Mouse (Mus musculus): ENCODE measurements at regions not wholly inside any gene's neighbourhood (a gene's known extent, or its start where the extent isn't known, plus 50 kb on each side); places are given as distances from the start of the nearest gene placed in this dataset.

DNA sequence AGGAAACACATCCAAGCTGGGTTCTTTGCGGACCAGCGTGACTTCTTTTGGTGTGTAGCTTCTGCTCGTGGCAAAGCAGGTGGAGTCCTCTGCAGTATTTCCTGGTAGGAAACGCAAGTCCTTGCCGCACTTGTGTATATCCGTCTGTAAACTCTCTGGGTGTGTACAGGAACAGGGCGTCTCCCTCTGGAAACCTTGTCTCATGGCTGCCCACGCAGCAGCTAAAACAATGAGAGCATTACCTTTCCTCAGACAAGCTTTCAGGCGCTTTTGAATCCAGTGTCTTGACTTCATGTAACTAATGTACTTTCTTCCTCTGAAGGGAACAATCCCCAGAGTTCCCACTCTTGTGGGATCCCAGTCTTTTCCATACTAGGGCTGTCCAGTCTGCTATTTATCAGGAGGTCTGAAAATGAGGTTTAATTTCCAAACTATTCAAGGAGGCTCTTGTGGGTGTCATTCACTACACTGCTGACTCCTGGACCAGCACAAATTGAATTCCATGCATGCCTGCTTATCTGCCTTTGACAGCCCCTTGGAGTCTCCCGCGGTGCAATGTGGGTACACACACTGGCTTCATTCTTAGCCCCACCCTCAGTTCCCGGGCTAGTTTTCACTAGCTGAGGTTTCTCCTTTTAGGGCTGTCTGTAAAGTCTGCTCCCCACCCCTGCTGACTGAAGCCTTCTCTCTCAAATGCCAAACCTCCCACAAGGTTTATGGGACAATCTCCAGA lies 161.6 kb upstream of the Anxa10 start:
- H3K4me2 ChIP-seq (replicated peaks; ENCODE audit: low read depth, low read length), result peak overlapping the region; percentile 8; the same call in 1 of the 2 replicates
- no peak overlapping the region; the same call in 1 of the 2 replicates for H3K27ac ChIP-seq (ENCODE audit: low read depth, low read length)
- peak; percentile 94 for ATAC-seq (ENCODE audit: low FRiP score, low TSS enrichment)

DNA sequence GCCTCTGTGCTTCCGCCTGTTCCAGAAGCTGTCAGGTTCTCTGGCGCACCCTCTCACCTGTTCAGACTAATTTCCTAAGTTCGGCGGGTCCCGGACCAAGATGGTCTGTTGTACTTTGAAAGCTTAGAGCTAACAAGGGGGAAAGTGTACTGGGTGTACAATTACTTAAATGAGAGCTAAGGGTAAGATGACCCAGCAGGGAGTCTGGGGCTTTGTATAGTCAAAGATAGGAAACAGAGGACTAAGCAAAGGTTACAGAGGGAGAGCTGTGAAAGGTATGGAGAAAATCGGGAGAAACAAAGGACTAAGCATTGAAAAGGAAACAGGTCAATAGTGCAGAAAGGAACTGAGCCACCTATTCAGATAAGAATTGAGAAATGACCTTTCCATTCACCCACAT lies 127.6 kb upstream of the Anxa10 start:
- H3K9me3 ChIP-seq (ENCODE audit: control insufficient read depth, low read length), result no peaks in the 10 kb centered on the region
- no peak overlapping the region for H3K27ac ChIP-seq (ENCODE audit: low read depth, low read length)
- no peaks in the 10 kb centered on the region for H3K4me1 ChIP-seq (ENCODE audit: control insufficient read depth, insufficient read depth, low read length)
- no peaks in the 10 kb centered on the region for H3K27me3 ChIP-seq (ENCODE audit: control insufficient read depth, insufficient read depth, low read length)
- no peaks in the 10 kb centered on the region for H3K36me3 ChIP-seq (ENCODE audit: control insufficient read depth, insufficient read depth, low read length)
- no peak overlapping the region for H3K4me2 ChIP-seq (replicated peaks; ENCODE audit: low read depth, low read length)
- 89% methylated on average over 5 of the region's 6 CpGs for WGBS
- H3K4me3 ChIP-seq (ENCODE audit: low read length), result no peak overlapping the region
- H3K9ac ChIP-seq (ENCODE audit: low read depth, low read length), result no peak overlapping the region
- ATAC-seq (ENCODE audit: low FRiP score, low TSS enrichment), result no peak

More for the DNA sequence above, 161.6 kb upstream of the Anxa10 start:
- Histone ChIP-seq H3K4me1 (ENCODE audit: control insufficient read depth, insufficient read depth, low read length) (0 out of 2 replicates have a peak, but pooled peaks cover 6% of the 10 kb centered on the region), H3K9me3 (ENCODE audit: control insufficient read depth, low read length) (no peaks in the 10 kb centered on the region), H3K27me3 (ENCODE audit: control insufficient read depth, insufficient read depth, low read length) (no peaks in the 10 kb centered on the region), H3K9ac (ENCODE audit: low read depth, low read length) (no peak overlapping the region), H3K4me3 (ENCODE audit: low read length) (no peak overlapping the region), H3K36me3 (ENCODE audit: control insufficient read depth, insufficient read depth, low read length) (no peaks in the 10 kb centered on the region)
- 55% methylated on average over 12 of the region's 12 CpGs for WGBS
